ENCODE assay signal across 19 mouse cellular contexts in the genomic region with DNA sequence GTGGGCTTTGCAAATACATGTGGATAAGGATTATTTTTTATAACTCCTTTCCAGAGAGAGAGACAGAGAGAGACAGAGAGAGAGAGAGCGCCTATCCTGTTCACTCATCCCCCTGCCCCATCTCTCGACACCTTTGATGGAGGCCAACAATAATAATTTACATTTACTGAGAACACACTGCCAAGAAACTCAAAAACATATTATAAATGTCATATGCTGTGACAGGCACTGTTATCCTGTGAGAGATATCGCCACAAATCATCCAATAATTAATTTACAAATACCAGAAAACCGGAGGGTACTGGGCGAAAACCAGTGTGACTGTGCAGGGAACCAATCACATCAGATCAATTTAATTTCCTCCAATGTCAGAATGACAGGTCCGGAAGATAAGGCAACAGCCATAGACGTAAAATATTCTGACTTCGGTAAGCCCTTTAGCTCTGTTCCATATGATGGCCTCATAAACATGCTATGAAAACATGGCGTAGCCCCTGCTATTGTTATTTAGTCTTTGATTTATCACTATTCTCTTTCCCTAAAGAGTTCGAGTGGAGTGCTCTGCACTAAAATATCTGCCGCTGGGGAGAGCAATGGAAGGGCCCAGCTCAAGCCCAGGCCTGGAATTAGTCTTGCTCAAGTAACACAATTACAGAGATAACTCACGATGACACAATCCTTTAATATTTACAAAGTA.
DNase-seq lines count a peak whose midpoint lies in the region; ATAC-seq lines count a peak whose summit lies in the region.
"Had no signal": no experiment of that assay in that cellular context is flagged by ENCODE, and none has a peak within 500 bp of the region (broad histone marks: within the 10 kb centered on the region; RNA-seq: fewer than 3 reads in every experiment).

No protein-coding gene starts in this region.

- H3K36me3 ChIP-seq in kidney, embryonic 16.5 days (ENCODE audit: insufficient read depth, low read length): no peaks in the 10 kb centered on the region
- H3K36me3 ChIP-seq in midbrain, embryonic 10.5 days: no peaks in the 10 kb centered on the region
- no peaks in the 10 kb centered on the region for H3K36me3 ChIP-seq in midbrain, embryonic 11.5 days (ENCODE audit: control insufficient read depth, insufficient read depth, low read length)
- H3K36me3 ChIP-seq in intestine, embryonic 15.5 days: no peaks in the 10 kb centered on the region
- no peaks in the 10 kb centered on the region for H3K36me3 ChIP-seq in midbrain, embryonic 14.5 days (ENCODE audit: control insufficient read depth, insufficient read depth, low read length)
- no peaks in the 10 kb centered on the region for H3K36me3 ChIP-seq in forebrain, embryonic 14.5 days (ENCODE audit: control insufficient read depth, insufficient read depth, low read length)
- H3K36me3 ChIP-seq: embryonic facial prominence, embryonic 12.5 days; limb, embryonic 12.5 days; stomach, embryonic 15.5 days had no signal

- WGBS in kidney, embryonic 16.5 days: 44% methylated on average over 12 of the region's 12 CpGs
- 91% methylated on average over 12 of the region's 12 CpGs for WGBS in midbrain, embryonic 10.5 days
- WGBS in midbrain, embryonic 11.5 days: 83% methylated on average over 12 of the region's 12 CpGs
- 41% methylated on average over 12 of the region's 12 CpGs for WGBS in intestine, embryonic 15.5 days
- 66% methylated on average over 12 of the region's 12 CpGs for whole genome bisulfite sequencing in midbrain, embryonic 14.5 days
- 88% methylated on average over 12 of the region's 12 CpGs for WGBS in forebrain, embryonic 14.5 days

- no peak overlapping the region for H3K4me3 ChIP-seq in kidney, embryonic 16.5 days (ENCODE audit: low read length)
- H3K4me3 ChIP-seq in midbrain, embryonic 10.5 days: no peak overlapping the region
- H3K4me3 ChIP-seq in midbrain, embryonic 11.5 days (ENCODE audit: low read depth, low read length): no peak overlapping the region
- H3K4me3 ChIP-seq in intestine, embryonic 15.5 days (replicated peaks): no peak overlapping the region
- no peak overlapping the region for H3K4me3 ChIP-seq in midbrain, embryonic 14.5 days (replicated peaks; ENCODE audit: low read depth, low read length)
- H3K4me3 ChIP-seq in forebrain, embryonic 14.5 days (ENCODE audit: low read depth, low read length): no peak overlapping the region
- H3K4me3 ChIP-seq: embryonic facial prominence, embryonic 12.5 days; limb, embryonic 12.5 days; stomach, embryonic 15.5 days had no signal

- no peaks in the 10 kb centered on the region for H3K27me3 ChIP-seq in kidney, embryonic 16.5 days (ENCODE audit: insufficient read depth, low read length)
- H3K27me3 ChIP-seq in midbrain, embryonic 10.5 days (ENCODE audit: low read depth, poor library complexity, severe bottlenecking): no peaks in the 10 kb centered on the region
- no peaks in the 10 kb centered on the region for H3K27me3 ChIP-seq in midbrain, embryonic 11.5 days (ENCODE audit: control insufficient read depth, insufficient read depth, low read length)
- H3K27me3 ChIP-seq in intestine, embryonic 15.5 days (replicated peaks): no peaks in the 10 kb centered on the region
- H3K27me3 ChIP-seq in midbrain, embryonic 14.5 days (ENCODE audit: control insufficient read depth, insufficient read depth, low read length): no peaks in the 10 kb centered on the region
- no peaks in the 10 kb centered on the region for H3K27me3 ChIP-seq in forebrain, embryonic 14.5 days (replicated peaks; ENCODE audit: control insufficient read depth, insufficient read depth, low read length)
- H3K27me3 ChIP-seq: embryonic facial prominence, embryonic 12.5 days; limb, embryonic 12.5 days; stomach, embryonic 15.5 days had no signal

- peaks cover 5% of the 10 kb centered on the region; the same call in 1 of the 2 replicates for H3K4me1 ChIP-seq in kidney, embryonic 16.5 days (ENCODE audit: insufficient read depth, low read length)
- H3K4me1 ChIP-seq in midbrain, embryonic 10.5 days: peaks cover 17% of the 10 kb centered on the region
- H3K4me1 ChIP-seq in midbrain, embryonic 11.5 days (ENCODE audit: control insufficient read depth, insufficient read depth, low read length): 0 out of 2 replicates have a peak, but pooled peaks cover 4% of the 10 kb centered on the region
- H3K4me1 ChIP-seq in intestine, embryonic 15.5 days (replicated peaks): peaks cover 5% of the 10 kb centered on the region; the same call in 1 of the 2 replicates
- peaks cover 17% of the 10 kb centered on the region for H3K4me1 ChIP-seq in midbrain, embryonic 14.5 days (ENCODE audit: control insufficient read depth, insufficient read depth, low read length)
- no peaks in the 10 kb centered on the region for H3K4me1 ChIP-seq in forebrain, embryonic 14.5 days (ENCODE audit: control insufficient read depth, insufficient read depth, low read length)
- H3K4me1 ChIP-seq: embryonic facial prominence, embryonic 12.5 days; stomach, embryonic 15.5 days had no signal

- H3K4me2 ChIP-seq in kidney, embryonic 16.5 days (replicated peaks; ENCODE audit: low read depth, low read length): no peak overlapping the region
- H3K4me2 ChIP-seq in midbrain, embryonic 11.5 days: no peak overlapping the region
- no peak overlapping the region for H3K4me2 ChIP-seq in intestine, embryonic 15.5 days (replicated peaks)
- no peak overlapping the region for H3K4me2 ChIP-seq in midbrain, embryonic 14.5 days (ENCODE audit: low read length)
- H3K4me2 ChIP-seq in forebrain, embryonic 14.5 days (ENCODE audit: low read length): no peak overlapping the region
- H3K4me2 ChIP-seq: embryonic facial prominence, embryonic 12.5 days; limb, embryonic 12.5 days; liver, embryonic 11.5 days; stomach, embryonic 15.5 days had no signal

- no peak overlapping the region for H3K9ac ChIP-seq in kidney, embryonic 16.5 days (replicated peaks; ENCODE audit: low read length)
- H3K9ac ChIP-seq in midbrain, embryonic 11.5 days (ENCODE audit: low read length): no peak overlapping the region
- H3K9ac ChIP-seq in intestine, embryonic 15.5 days: no peak overlapping the region
- H3K9ac ChIP-seq in midbrain, embryonic 14.5 days (replicated peaks; ENCODE audit: low read length): no peak overlapping the region
- no peak overlapping the region for H3K9ac ChIP-seq in forebrain, embryonic 14.5 days (ENCODE audit: low read length)
- H3K9ac ChIP-seq: embryonic facial prominence, embryonic 12.5 days; limb, embryonic 12.5 days; liver, postnatal 0 days; stomach, embryonic 15.5 days had no signal

- no peak for DNase-seq in kidney, postnatal 36 days
- no peak for DNase-seq in midbrain, embryonic 10.5 days (ENCODE audit: low spot score)
- DNase-seq in midbrain, embryonic 11.5 days (ENCODE audit: low spot score, missing footprints): no peak
- DNase-seq in midbrain, embryonic 14.5 days: no peak
- no peak for DNase-seq in forebrain, embryonic 14.5 days (ENCODE audit: low spot score)
- no peak for DNase-seq in retina, postnatal 1 day
- DNase-seq: adrenal gland, postnatal 10 days; cerebellum, adult 18-20 months; cerebellum, postnatal 25 days; gastrocnemius, postnatal 36 days; kidney, postnatal 14 days; liver, postnatal 0 days; thymus, postnatal 25 days had no signal

- ATAC-seq in kidney, embryonic 16.5 days (ENCODE audit: low FRiP score, low TSS enrichment): peak; percentile 75
- no peak for ATAC-seq in midbrain, embryonic 11.5 days (ENCODE audit: low FRiP score)
- peak; percentile 78 for ATAC-seq in intestine, embryonic 15.5 days
- no peak for ATAC-seq in midbrain, embryonic 14.5 days (ENCODE audit: low FRiP score, low TSS enrichment)
- no peak for ATAC-seq in forebrain, embryonic 14.5 days
- ATAC-seq: liver, postnatal 0 days had no signal

- no peaks in the 10 kb centered on the region for H3K9me3 ChIP-seq in kidney, embryonic 16.5 days (ENCODE audit: low read length)
- no peaks in the 10 kb centered on the region for H3K9me3 ChIP-seq in midbrain, embryonic 10.5 days (replicated peaks)
- H3K9me3 ChIP-seq in midbrain, embryonic 11.5 days (ENCODE audit: control insufficient read depth, low read length): no peaks in the 10 kb centered on the region
- H3K9me3 ChIP-seq in intestine, embryonic 15.5 days: no peaks in the 10 kb centered on the region
- H3K9me3 ChIP-seq in midbrain, embryonic 14.5 days (ENCODE audit: control insufficient read depth, low read length): no peaks in the 10 kb centered on the region
- H3K9me3 ChIP-seq in forebrain, embryonic 14.5 days (replicated peaks; ENCODE audit: control insufficient read depth, low read length): no peaks in the 10 kb centered on the region
- H3K9me3 ChIP-seq: embryonic facial prominence, embryonic 12.5 days; limb, embryonic 12.5 days; stomach, embryonic 15.5 days had no signal

- H3K27ac ChIP-seq in kidney, embryonic 16.5 days (ENCODE audit: low read length): no peak overlapping the region
- peak overlapping the region; percentile 80 for H3K27ac ChIP-seq in midbrain, embryonic 10.5 days (replicated peaks)
- H3K27ac ChIP-seq in midbrain, embryonic 11.5 days (ENCODE audit: low read depth, low read length): no peak overlapping the region
- no peak overlapping the region for H3K27ac ChIP-seq in intestine, embryonic 15.5 days
- 0 out of 2 replicates have a peak overlapping the region, but pooled peaks have one; percentile 47 for H3K27ac ChIP-seq in midbrain, embryonic 14.5 days (replicated peaks; ENCODE audit: low read depth, low read length)
- H3K27ac ChIP-seq in forebrain, embryonic 14.5 days (ENCODE audit: low read depth, low read length): no peak overlapping the region
- H3K27ac ChIP-seq: embryonic facial prominence, embryonic 12.5 days; limb, embryonic 12.5 days; stomach, embryonic 15.5 days had no signal

Comparison
In these comparisons a context has a peak if more than half of its experiments do, and no peak if none do; other contexts are left out.
1. H3K27ac ChIP-seq: peak in midbrain, embryonic 10.5 days (single experiment) and midbrain, embryonic 14.5 days (single experiment); none in kidney, embryonic 16.5 days (single experiment), midbrain, embryonic 11.5 days (single experiment), intestine, embryonic 15.5 days (single experiment) and forebrain, embryonic 14.5 days (single experiment).
2. ATAC-seq: peak in kidney, embryonic 16.5 days (single experiment) and intestine, embryonic 15.5 days (single experiment); none in midbrain, embryonic 11.5 days (single experiment), midbrain, embryonic 14.5 days (single experiment) and forebrain, embryonic 14.5 days (single experiment).